Mouse (Mus musculus) erythroblast, embryonic 14.5 days (primary cell): ENCODE results near the gene Rps6ka3.

Experiments
- GATA1 ChIP-seq: IDR thresholded peaks from 2 replicates; pipeline ENCODE4 v1.6.1; 2012; ENCODE audit warnings: low read length, inconsistent platforms, mixed read lengths
- TAL1 ChIP-seq: IDR thresholded peaks from 3 replicates; pipeline ENCODE4 v1.6.1; 2012; ENCODE audit warnings: low read length, inconsistent platforms, mixed read lengths

- TF ChIP-seq TAL1, result no peak
- TF ChIP-seq GATA1, result no peak
Measured at GRCm38 (mm10) chrX:159391239-159391638, 181.1 kb downstream of the Rps6ka3 start.
